Mouse (Mus musculus) erythroblast, embryonic 14.5 days (primary cell): ENCODE measurements around the gene Klhdc1.

ENCODE experiments used
- GATA1 ChIP-seq: IDR thresholded peaks from 2 replicates; pipeline ENCODE4 v1.6.1; 2012; ENCODE audit warnings: low read length, inconsistent platforms, mixed read lengths
- TAL1 ChIP-seq: IDR thresholded peaks from 3 replicates; pipeline ENCODE4 v1.6.1; 2012; ENCODE audit warnings: low read length, inconsistent platforms, mixed read lengths

- TF ChIP-seq TAL1 (no peak), GATA1 (no peak)
Measured at GRCm38 (mm10) chr12:69302171-69302570, 61.2 kb downstream of the Klhdc1 start.
